Mouse (Mus musculus): ENCODE measurements at regions not wholly inside any gene's neighbourhood (a gene's known extent, or its start where the extent isn't known, plus 50 kb on each side); places are given as distances from the start of the nearest gene placed in this dataset.

- DNase-seq (ENCODE audit: low spot score) = peak; percentile 12
Measured at GRCm38 (mm10) chr13:116795041-116795440, 230.3 kb downstream of the Parp8 start.

GRCm38 (mm10) chr13:116781616-116782015 is 243.7 kb downstream of the Parp8 start:
- no peak for DNase-seq (ENCODE audit: low spot score)

- no peak for DNase-seq (ENCODE audit: low spot score)
Measured at GRCm38 (mm10) chr13:116765491-116765890, 259.8 kb downstream of the Parp8 start.

GRCm38 (mm10) chr13:116759912-116760311 is 265.4 kb downstream of the Parp8 start:
- DNase-seq (ENCODE audit: low spot score) = no peak

GRCm38 (mm10) chr13:116740825-116741224 is 284.5 kb downstream of the Parp8 start:
- no peak for DNase-seq (ENCODE audit: low spot score)

- DNase-seq (ENCODE audit: low spot score) = no peak
Measured at GRCm38 (mm10) chr13:116723361-116724153, 301.8 kb downstream of the Parp8 start.

GRCm38 (mm10) chr13:116714809-116715208 is 310.5 kb downstream of the Parp8 start:
- peak; percentile 79 for DNase-seq (ENCODE audit: low spot score)

- DNase-seq (ENCODE audit: low spot score) = peak; percentile 93
Measured at GRCm38 (mm10) chr13:116711866-116712593, 313.3 kb downstream of the Parp8 start.

GRCm38 (mm10) chr13:116711148-116711865 is 314.0 kb downstream of the Parp8 start:
- peak; percentile 54 for DNase-seq (ENCODE audit: low spot score)

- peak; percentile 35 for DNase-seq (ENCODE audit: low spot score)
Measured at GRCm38 (mm10) chr13:116709671-116710070, 315.7 kb downstream of the Parp8 start.

GRCm38 (mm10) chr13:116708846-116709245 is 316.5 kb downstream of the Parp8 start:
- DNase-seq (ENCODE audit: low spot score) = peak; percentile 56

- DNase-seq (ENCODE audit: low spot score) = peak; percentile 7
Measured at GRCm38 (mm10) chr13:116708456-116708780, 316.9 kb downstream of the Parp8 start.

GRCm38 (mm10) chr13:116707621-116708455 is 317.5 kb downstream of the Parp8 start:
- DNase-seq (ENCODE audit: low spot score) = peak; percentile 25

GRCm38 (mm10) chr13:116706401-116707330 is 318.7 kb downstream of the Parp8 start:
- peak; percentile 76 for DNase-seq (ENCODE audit: low spot score)

GRCm38 (mm10) chr13:116705611-116706386 is 319.5 kb downstream of the Parp8 start:
- peak; percentile 65 for DNase-seq (ENCODE audit: low spot score)

GRCm38 (mm10) chr13:116688714-116689113 is 336.6 kb downstream of the Parp8 start:
- DNase-seq (ENCODE audit: low spot score) = no peak

All from embryo, embryonic 10 days (tissue).